Mouse (Mus musculus) ovary, postnatal 14 days (tissue): Measurements from ENCODE around the gene Nceh1.
"Not testable (repeated sequence)": the region's sequence is repeated elsewhere in the genome, so short reads cannot be mapped to it uniquely, and the experiment has no call there.

Source experiments
- DNase-seq: peaks from one replicate; pipeline ENCODE4 v3.0.0; 2022; ENCODE audit warnings: low spot score

Gene Nceh1

GRCm38 (mm10) chr3:27228530-27229309 lies 46.0 kb downstream of the Nceh1 start:
- no peak for DNase-seq

- DNase-seq = no peak
These were observed 50.6 kb downstream of the Nceh1 start for GRCm38 (mm10) chr3:27233361-27233760.

GRCm38 (mm10) chr3:27233841-27234240 lies 51.1 kb downstream of the Nceh1 start:
- no peak for DNase-seq

GRCm38 (mm10) chr3:27234976-27235375 lies 52.2 kb downstream of the Nceh1 start:
- no peak for DNase-seq

GRCm38 (mm10) chr3:27237226-27237625 lies 54.5 kb downstream of the Nceh1 start:
- DNase-seq = peak; percentile 21

- DNase-seq = no peak
These were observed 55.8 kb downstream of the Nceh1 start for GRCm38 (mm10) chr3:27238563-27238962.

- DNase-seq = no peak
These were observed 56.8 kb downstream of the Nceh1 start for GRCm38 (mm10) chr3:27239568-27239967.

GRCm38 (mm10) chr3:27241864-27242263 lies 59.1 kb downstream of the Nceh1 start:
- DNase-seq = no peak

GRCm38 (mm10) chr3:27246166-27246565 lies 63.4 kb downstream of the Nceh1 start:
- no peak for DNase-seq

- DNase-seq = no peak
These were observed 65.0 kb downstream of the Nceh1 start for GRCm38 (mm10) chr3:27247785-27248184.

GRCm38 (mm10) chr3:27249030-27249429 lies 66.3 kb downstream of the Nceh1 start:
- DNase-seq = no peak

GRCm38 (mm10) chr3:27250936-27251335 lies 68.2 kb downstream of the Nceh1 start:
- DNase-seq = no peak

- no peak for DNase-seq
These were observed 75.7 kb downstream of the Nceh1 start for GRCm38 (mm10) chr3:27258461-27258860.

- DNase-seq = no peak
These were observed 77.6 kb downstream of the Nceh1 start for GRCm38 (mm10) chr3:27260393-27260792.

GRCm38 (mm10) chr3:27267327-27267726 lies 84.6 kb downstream of the Nceh1 start:
- no peak for DNase-seq

- no peak for DNase-seq
These were observed 85.1 kb downstream of the Nceh1 start for GRCm38 (mm10) chr3:27267887-27268286.

- DNase-seq = no peak
These were observed 86.4 kb downstream of the Nceh1 start for GRCm38 (mm10) chr3:27269151-27269550.

- DNase-seq = peak; percentile 24
These were observed 87.6 kb downstream of the Nceh1 start for GRCm38 (mm10) chr3:27270160-27270962.

- DNase-seq = no peak
These were observed 90.4 kb downstream of the Nceh1 start for GRCm38 (mm10) chr3:27272926-27273745.

- not testable (repeated sequence) for DNase-seq
These were observed 96.6 kb downstream of the Nceh1 start for GRCm38 (mm10) chr3:27279286-27279925.

GRCm38 (mm10) chr3:27280280-27280749 lies 97.5 kb downstream of the Nceh1 start:
- DNase-seq = peak; percentile 26
